Mouse (Mus musculus) natural killer cell, adult 2 months (primary cell): Measurements from ENCODE around the gene Pdcd6.

Experiments used
- DNase-seq, 2 experiments: peaks; one replicate each; pipeline ENCODE4 v3.0.0; 2022; ENCODE audit warnings: low spot score in 2 of 2

Gene Pdcd6

GRCm38 (mm10) chr13:74282299-74282698 is 35.1 kb downstream of the Pdcd6 start:
- no peak for DNase-seq

- no peak for DNase-seq
Measured at GRCm38 (mm10) chr13:74275726-74276125, 41.7 kb downstream of the Pdcd6 start.

- peak; percentile 45 to 59 for DNase-seq
Measured at GRCm38 (mm10) chr13:74260231-74260992, 57.0 kb downstream of the Pdcd6 start.

- peak; percentile 65 to 67 for DNase-seq
Measured at GRCm38 (mm10) chr13:74259460-74260230, 57.7 kb downstream of the Pdcd6 start.
